In genomic region chr10:96693766-96694165, GRCm38 (mm10) we compare ENCODE assay signal across 22 mouse cellular contexts.
DNase-seq lines count a peak whose midpoint lies in the region; ATAC-seq and TF ChIP-seq lines count a peak whose summit lies in the region.
"Had no signal": no experiment of that assay in that cellular context is flagged by ENCODE, and none has a peak within 500 bp of the region (broad histone marks: within the 10 kb centered on the region; RNA-seq: fewer than 3 reads in every experiment).

No protein-coding gene starts in this region.

- H3K4me2 ChIP-seq in embryonic facial prominence, embryonic 14.5 days (ENCODE audit: low read depth, low read length), result no peak overlapping the region
- H3K4me2 ChIP-seq: heart, embryonic 15.5 days; lung, embryonic 15.5 days; midbrain, embryonic 11.5 days; stomach, embryonic 15.5 days had no signal

- no peaks in the 10 kb centered on the region for H3K9me3 ChIP-seq in embryonic facial prominence, embryonic 14.5 days (ENCODE audit: control insufficient read depth, low read length)
- H3K9me3 ChIP-seq in embryonic facial prominence, embryonic 10.5 days, result no peaks in the 10 kb centered on the region
- H3K9me3 ChIP-seq: forebrain, embryonic 10.5 days; heart, embryonic 15.5 days; lung, embryonic 15.5 days; stomach, embryonic 15.5 days had no signal

- H3K4me3 ChIP-seq in embryonic facial prominence, embryonic 14.5 days (ENCODE audit: low read depth, low read length), result no peak overlapping the region
- no peak overlapping the region for H3K4me3 ChIP-seq in embryonic facial prominence, embryonic 10.5 days
- H3K4me3 ChIP-seq in small intestine, adult 2 months (ENCODE audit: low read depth, low read length), result no peak overlapping the region
- H3K4me3 ChIP-seq: forebrain, embryonic 10.5 days; heart, embryonic 15.5 days; layer of hippocampus, adult 2 months; lung, embryonic 15.5 days; stomach, embryonic 15.5 days had no signal

- H3K36me3 ChIP-seq in embryonic facial prominence, embryonic 14.5 days (ENCODE audit: control insufficient read depth, insufficient read depth, low read length), result no peaks in the 10 kb centered on the region
- H3K36me3 ChIP-seq in embryonic facial prominence, embryonic 10.5 days (replicated peaks), result no peaks in the 10 kb centered on the region
- no peaks in the 10 kb centered on the region for H3K36me3 ChIP-seq in small intestine, adult 2 months (ENCODE audit: control insufficient read depth, insufficient read depth, low read length)
- H3K36me3 ChIP-seq: forebrain, embryonic 10.5 days; heart, embryonic 15.5 days; lung, embryonic 15.5 days; stomach, embryonic 15.5 days had no signal

- TF ChIP-seq CTCF in small intestine, adult 2 months (IDR thresholded peaks at IDR 0.05; ENCODE audit: extremely low read depth, insufficient read length, insufficient replicate concordance, low read depth, low read length), result no peak

- peak; percentile 35 for DNase-seq in embryonic facial prominence, embryonic 14.5 days (ENCODE audit: low spot score)
- DNase-seq in embryonic facial prominence, embryonic 10.5 days (ENCODE audit: low spot score), result no peak
- DNase-seq in CD8-positive naive resting alpha-beta T cell, adult 2 months (ENCODE audit: low read depth in 2 of 2, low spot score in 2 of 2), result peak; percentile 52 to 55
- peak; percentile 67 to 76 for DNase-seq in thymus, postnatal 36 days
- DNase-seq in adrenal gland, adult 2 months, result no peak
- no peak for DNase-seq in urinary bladder, adult 18-20 months (ENCODE audit: low spot score in 2 of 2)
- no peak for DNase-seq in heart, adult 9 months (ENCODE audit: low spot score in 2 of 2)
- DNase-seq: adrenal gland, postnatal 10 days; cerebellum, postnatal 14 days; embryo, embryonic 11 days; heart, adult 18-20 months; kidney, postnatal 10 days; layer of hippocampus, postnatal 36 days had no signal

- H3K27ac ChIP-seq in embryonic facial prominence, embryonic 14.5 days (replicated peaks; ENCODE audit: low read depth, low read length), result no peak overlapping the region
- H3K27ac ChIP-seq in embryonic facial prominence, embryonic 10.5 days (replicated peaks), result no peak overlapping the region
- peak overlapping the region; percentile 66 for H3K27ac ChIP-seq in small intestine, adult 2 months (ENCODE audit: insufficient read depth, low read depth, low read length)
- H3K27ac ChIP-seq: forebrain, embryonic 10.5 days; heart, embryonic 15.5 days; layer of hippocampus, adult 2 months; liver, embryonic 14.5 days; lung, embryonic 15.5 days; macrophage; stomach, embryonic 15.5 days had no signal

- WGBS in embryonic facial prominence, embryonic 14.5 days, result 58% methylated on average over 6 of the region's 6 CpGs
- 80% methylated on average over 6 of the region's 6 CpGs for WGBS in embryonic facial prominence, embryonic 10.5 days
- 21% methylated on average over 6 of the region's 6 CpGs for WGBS in small intestine, adult 2 months

- peaks cover 4% of the 10 kb centered on the region; the same call in 1 of the 2 replicates for H3K4me1 ChIP-seq in embryonic facial prominence, embryonic 14.5 days (ENCODE audit: control insufficient read depth, insufficient read depth, low read length)
- no peaks in the 10 kb centered on the region for H3K4me1 ChIP-seq in embryonic facial prominence, embryonic 10.5 days
- H3K4me1 ChIP-seq in small intestine, adult 2 months (ENCODE audit: control insufficient read depth, insufficient read depth, insufficient read length, low read length), result peaks cover 24% of the 10 kb centered on the region
- H3K4me1 ChIP-seq: forebrain, embryonic 10.5 days had no signal

- H3K9ac ChIP-seq in embryonic facial prominence, embryonic 14.5 days (ENCODE audit: low read depth, low read length), result no peak overlapping the region
- H3K9ac ChIP-seq: heart, embryonic 15.5 days; liver, embryonic 14.5 days; lung, embryonic 15.5 days; stomach, embryonic 15.5 days had no signal

- no peak for ATAC-seq in embryonic facial prominence, embryonic 14.5 days (ENCODE audit: low read depth)

- TF ChIP-seq POLR2A in small intestine, adult 2 months (IDR thresholded peaks at IDR 0.05; ENCODE audit: low read depth, low read length), result no peak

- no peaks in the 10 kb centered on the region for H3K27me3 ChIP-seq in embryonic facial prominence, embryonic 14.5 days (replicated peaks; ENCODE audit: control insufficient read depth, insufficient read depth, low read length)
- H3K27me3 ChIP-seq in embryonic facial prominence, embryonic 10.5 days (replicated peaks; ENCODE audit: low read depth, poor library complexity, severe bottlenecking), result no peaks in the 10 kb centered on the region
- H3K27me3 ChIP-seq in small intestine, adult 2 months (ENCODE audit: control insufficient read depth, insufficient read depth, low read length), result no peaks in the 10 kb centered on the region
- H3K27me3 ChIP-seq: heart, embryonic 15.5 days; lung, embryonic 15.5 days; stomach, embryonic 15.5 days had no signal

Comparison
In these comparisons a context has a peak if more than half of its experiments do, and no peak if none do; other contexts are left out.
1. DNase-seq: peak in embryonic facial prominence, embryonic 14.5 days (single experiment), CD8-positive naive resting alpha-beta T cell, adult 2 months (2 of 2) and thymus, postnatal 36 days (2 of 2); none in embryonic facial prominence, embryonic 10.5 days (single experiment), adrenal gland, adult 2 months (single experiment), urinary bladder, adult 18-20 months (0 of 2) and heart, adult 9 months (0 of 2).